Mouse (Mus musculus) hindbrain, embryonic 14.5 days (tissue): ENCODE measurements around the gene Pqbp1. TPM values are rescaled to one million over a fixed set of nuclear protein-coding genes. Genes with fewer than 3 reads are reported as not detected.

ENCODE experiments used
- ATAC-seq: fragments of 200-750 bp; cut with Nextera tagmentation; 2 replicates; pipeline ENCODE4 v1.8.0; 2017; ENCODE audit warnings: moderate number of reproducible peaks, mild to moderate bottlenecking, moderate TSS enrichment, moderate library complexity; ENCODE audit not compliant: low FRiP score
- DNase-seq: peaks from one replicate; pipeline ENCODE4 v3.0.0-alpha.2; 2015; ENCODE audit warnings: low spot score
- H3K27ac ChIP-seq: fragments of 300-500 bp; sonication (generic); 2 replicates; pipeline ENCODE4 v1.5.1; 2014; ENCODE audit warnings: mild to moderate bottlenecking, moderate library complexity
- H3K27me3 ChIP-seq: fragments of 300-500 bp; sonication (generic); 2 replicates; pipeline ENCODE4 v1.6.1; 2014; ENCODE audit warnings: mild to moderate bottlenecking, low read length, mixed read lengths; ENCODE audit not compliant: control insufficient read depth, insufficient read depth
- H3K36me3 ChIP-seq: fragments of 300-500 bp; sonication (generic); replicated peaks from 2 replicates; pipeline ENCODE4 v1.6.1; 2014; ENCODE audit not compliant: control insufficient read depth, insufficient read depth
- H3K4me1 ChIP-seq: fragments of 300-500 bp; sonication (generic); replicated peaks from 2 replicates; pipeline ENCODE4 v1.6.1; 2014; ENCODE audit warnings: antibody characterized with exemption, low read length, mixed read lengths; ENCODE audit not compliant: control insufficient read depth, insufficient read depth
- H3K4me2 ChIP-seq: fragments of 300-500 bp; sonication (generic); replicated peaks from 2 replicates; pipeline ENCODE4 v1.6.1; 2014; ENCODE audit warnings: mild to moderate bottlenecking, moderate library complexity
- H3K4me3 ChIP-seq: fragments of 300-500 bp; sonication (generic); replicated peaks from 2 replicates; pipeline ENCODE4 v1.5.1; 2014; ENCODE audit warnings: mild to moderate bottlenecking, low read length
- H3K9ac ChIP-seq: fragments of 300-500 bp; sonication (generic); 2 replicates; pipeline ENCODE4 v1.6.1; 2014
- H3K9me3 ChIP-seq: fragments of 300-500 bp; sonication (generic); 2 replicates; pipeline ENCODE4 v1.6.1; 2016; ENCODE audit warnings: low read length; ENCODE audit not compliant: control insufficient read depth
- WGBS: fragments of 180-500 bp; shearing (Covaris S2); extraction: QIAGEN DNeasy Blood & Tissue Kit; methylation state at CpG from one replicate; pipeline ENCODE4 v1.1.7; 2014; 5-methylcytosine and 5-hydroxymethylcytosine counted together
- polyA plus RNA-seq: library from polyadenylated mRNA; unstranded; fragments of >200 nt; fragmentation: Nextera tagmentation; extraction: Ambion mirVana; gene quantifications from 2 replicates; pipeline ENCODE4 v1.2.1, GENCODE M21; 2014

The Pqbp1 gene
- polyA plus RNA-seq, 1 experiment from 2014 or later, result 180 TPM

DNA sequence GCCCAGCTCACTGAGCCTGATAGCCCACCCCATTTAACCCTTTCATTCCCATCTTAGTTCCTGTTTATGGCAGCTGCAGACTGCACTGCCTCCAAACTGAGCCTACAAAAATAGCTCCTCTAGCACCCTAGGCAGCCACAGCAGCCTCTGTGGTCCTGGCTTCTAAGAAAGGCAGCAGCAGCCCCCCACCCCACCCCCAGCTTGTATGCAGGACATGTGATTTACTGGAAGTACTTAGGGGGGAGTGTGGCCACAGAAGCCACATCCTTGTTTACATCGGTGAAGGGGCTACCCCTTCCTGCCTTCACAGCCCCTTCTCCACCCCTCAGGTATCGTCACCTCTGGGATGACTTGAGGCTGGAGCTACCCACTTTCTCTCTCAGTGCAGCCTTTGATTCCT is 33.7 kb downstream of the Pqbp1 start:
- Histone ChIP-seq H3K4me3 (no peak overlapping the region), H3K4me2 (no peak overlapping the region), H3K9me3 (no peaks in the 10 kb centered on the region), H3K27me3 (no peaks in the 10 kb centered on the region), H3K9ac (no peak overlapping the region), H3K4me1 (no peaks in the 10 kb centered on the region), H3K36me3 (peaks cover 16% of the 10 kb centered on the region; the same call in 1 of the 2 replicates), H3K27ac (no peak overlapping the region)
- ATAC-seq (no peak), DNase-seq (no peak)
- WGBS, result 70% methylated on average over 2 of the region's 2 CpGs

DNA sequence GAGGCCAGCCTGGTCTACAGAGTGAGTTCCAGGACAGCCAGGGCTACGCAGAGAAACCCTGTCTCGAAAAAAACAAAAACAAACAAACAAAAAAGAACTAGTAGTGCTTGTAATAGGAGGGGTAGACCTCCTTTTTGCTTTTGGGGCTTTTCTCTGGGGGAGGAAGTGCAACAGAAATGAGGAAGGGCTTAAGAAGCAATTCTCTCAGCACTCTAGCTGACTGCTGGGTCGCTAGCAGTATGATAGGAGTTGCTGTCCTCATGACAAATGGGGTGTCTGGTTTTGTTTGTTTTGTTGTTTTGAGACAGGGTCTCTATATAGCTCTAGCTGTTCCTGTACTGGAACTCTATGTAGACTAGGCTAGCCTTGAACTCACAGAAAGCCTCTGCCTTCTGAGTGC is 34.5 kb downstream of the Pqbp1 start:
- no peaks in the 10 kb centered on the region for H3K9me3 ChIP-seq
- ATAC-seq (no peak), DNase-seq (no peak)
- H3K4me3 ChIP-seq, result no peak overlapping the region
- H3K4me1 ChIP-seq, result no peaks in the 10 kb centered on the region
- H3K4me2 ChIP-seq, result no peak overlapping the region
- no peak overlapping the region for H3K9ac ChIP-seq
- WGBS, result 80% methylated on average over 3 of the region's 3 CpGs
- H3K36me3 ChIP-seq, result peaks cover 17% of the 10 kb centered on the region; the same call in 1 of the 2 replicates
- H3K27ac ChIP-seq, result no peak overlapping the region
- H3K27me3 ChIP-seq, result no peaks in the 10 kb centered on the region

DNA sequence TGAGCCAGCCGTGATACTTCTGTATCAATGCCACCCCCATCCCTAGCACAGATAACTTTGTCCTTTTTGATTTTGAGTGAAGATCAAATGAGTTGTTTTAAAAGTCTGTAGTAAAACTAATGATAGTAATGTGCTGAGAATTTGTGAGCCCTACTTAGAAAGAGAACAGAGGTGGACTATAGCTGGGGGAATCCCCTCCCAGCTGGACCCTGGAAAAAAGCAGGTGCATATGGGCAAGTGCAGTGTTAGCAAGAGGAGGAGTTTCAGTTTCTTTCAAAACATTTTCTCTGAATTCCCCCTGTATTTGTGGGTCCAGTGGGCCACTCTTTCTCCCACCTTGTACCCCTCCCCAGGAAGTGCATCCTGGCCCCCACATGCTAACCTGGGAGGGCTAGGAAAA is 35.9 kb downstream of the Pqbp1 start:
- 94% methylated on average over 1 of the region's 1 CpGs for WGBS
- Histone ChIP-seq H3K9me3 (no peaks in the 10 kb centered on the region), H3K4me1 (no peaks in the 10 kb centered on the region), H3K27ac (no peak overlapping the region), H3K9ac (no peak overlapping the region), H3K4me3 (no peak overlapping the region), H3K36me3 (peaks cover 12% of the 10 kb centered on the region; the same call in 1 of the 2 replicates), H3K27me3 (no peaks in the 10 kb centered on the region), H3K4me2 (no peak overlapping the region)
- DNase-seq, result no peak
- no peak for ATAC-seq

DNA sequence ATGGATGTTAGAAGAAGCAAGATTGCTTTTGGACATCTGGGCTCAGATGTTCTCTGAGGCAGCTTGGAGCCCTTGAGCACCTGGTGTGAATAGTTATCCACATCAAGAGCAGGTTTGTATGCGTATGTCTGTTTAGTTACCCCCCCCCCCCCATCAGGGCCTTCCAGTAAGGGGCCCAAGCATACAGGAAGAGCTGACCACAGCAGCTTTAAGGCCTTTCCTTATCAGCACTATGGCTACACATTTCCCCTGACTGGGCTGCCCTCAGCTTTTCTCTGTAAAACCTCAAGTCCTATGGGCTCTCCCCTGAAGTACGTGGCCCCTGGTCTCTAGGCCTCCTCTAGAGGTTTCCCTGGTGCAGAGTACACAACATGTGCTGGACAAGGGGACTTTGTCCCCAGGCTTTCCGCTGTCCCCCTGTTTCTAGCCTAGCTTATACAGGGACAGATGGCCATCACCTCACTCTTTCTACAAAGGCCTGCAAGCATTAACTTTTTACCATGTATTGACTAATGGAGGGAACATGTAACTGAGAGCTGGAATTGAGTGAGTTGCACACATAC is 39.8 kb downstream of the Pqbp1 start:
- WGBS, result 97% methylated on average over 3 of the region's 3 CpGs
- no peak overlapping the region for H3K27ac ChIP-seq

DNA sequence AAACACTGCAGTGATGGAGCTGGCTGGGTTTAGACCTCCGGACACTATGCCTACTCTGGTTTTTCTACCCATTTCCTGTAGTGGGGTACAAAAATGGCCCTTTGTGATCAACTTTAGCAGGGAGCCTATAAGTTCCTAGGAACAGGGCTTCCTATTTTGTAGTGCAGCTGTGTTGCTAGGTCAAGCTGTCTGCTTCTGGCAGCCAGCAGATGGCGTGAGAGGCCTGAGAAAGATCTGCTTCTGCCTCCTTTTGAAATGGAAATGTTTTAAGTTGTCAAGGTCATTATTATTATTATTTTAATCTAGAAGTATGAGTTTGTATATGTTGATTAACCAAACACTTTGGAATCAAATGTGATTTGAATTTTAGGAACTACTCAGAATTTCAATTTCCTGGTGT is 44.5 kb downstream of the Pqbp1 start:
- H3K27me3 ChIP-seq, result no peaks in the 10 kb centered on the region
- H3K9me3 ChIP-seq, result no peaks in the 10 kb centered on the region
- no peak overlapping the region for H3K9ac ChIP-seq
- H3K4me3 ChIP-seq, result no peak overlapping the region
- no peak overlapping the region for H3K27ac ChIP-seq
- H3K36me3 ChIP-seq, result peaks cover 10% of the 10 kb centered on the region
- H3K4me1 ChIP-seq, result no peaks in the 10 kb centered on the region
- no peak overlapping the region for H3K4me2 ChIP-seq
- WGBS, result 50% methylated on average over 2 of the region's 2 CpGs
- ATAC-seq (no peak), DNase-seq (peak; percentile 28)

More for the DNA sequence above, 39.8 kb downstream of the Pqbp1 start:
- H3K4me3 ChIP-seq, result no peak overlapping the region
- DNase-seq (no peak), ATAC-seq (no peak)
- no peak overlapping the region for H3K4me2 ChIP-seq
- no peaks in the 10 kb centered on the region for H3K9me3 ChIP-seq
- H3K27me3 ChIP-seq, result no peaks in the 10 kb centered on the region
- no peak overlapping the region for H3K9ac ChIP-seq
- H3K36me3 ChIP-seq, result peaks cover 5% of the 10 kb centered on the region
- no peaks in the 10 kb centered on the region for H3K4me1 ChIP-seq

- Histone ChIP-seq H3K4me3 (no peak overlapping the region), H3K4me1 (peaks cover 5% of the 10 kb centered on the region), H3K4me2 (no peak overlapping the region), H3K27ac (no peak overlapping the region), H3K27me3 (no peaks in the 10 kb centered on the region), H3K36me3 (peaks cover 13% of the 10 kb centered on the region; the same call in 1 of the 2 replicates), H3K9me3 (no peaks in the 10 kb centered on the region), H3K9ac (no peak overlapping the region)
- DNase-seq (no peak), ATAC-seq (peak; percentile 69; the same call in 1 of the 2 replicates)
- 59% methylated on average over 2 of the region's 2 CpGs for WGBS
Observed at GRCm38 (mm10) chrX:7847845-7848244, 51.2 kb downstream of the Pqbp1 start.

Other genes with a start within 250 kb of the Pqbp1 start
- 1.2 and 1.5 TPM in 2 replicates for gene Prickle3, start 242.0 kb downstream of the Pqbp1 start, polyA plus RNA-seq
- gene Plp2, start 227.9 kb downstream of the Pqbp1 start, polyA plus RNA-seq, result 21.2 and 23.5 TPM in 2 replicates
- gene Magix, start 218.0 kb downstream of the Pqbp1 start, polyA plus RNA-seq, result not detected in 2 replicates
- 46.1 and 52.1 TPM in 2 replicates for gene Gpkow, start 202.1 kb downstream of the Pqbp1 start, polyA plus RNA-seq
- gene Wdr45, start 184.9 kb downstream of the Pqbp1 start, polyA plus RNA-seq, result 20.6 and 21.9 TPM in 2 replicates
- gene Gm45208, start 177.0 kb downstream of the Pqbp1 start, polyA plus RNA-seq, result 0.53 TPM in 1 of 2 replicates, not detected in the other
- 129 and 139 TPM in 2 replicates for gene Praf2, start 170.8 kb downstream of the Pqbp1 start, polyA plus RNA-seq
- 61.4 and 65.0 TPM in 2 replicates for gene Ccdc120, start 148.4 kb downstream of the Pqbp1 start, polyA plus RNA-seq
- gene Tfe3, start 136.7 kb downstream of the Pqbp1 start, polyA plus RNA-seq, result 18.6 and 20.9 TPM in 2 replicates
- 50.5 and 56.8 TPM in 2 replicates for gene Gripap1, start 109.5 kb downstream of the Pqbp1 start, polyA plus RNA-seq
- 4.1 and 5.0 TPM in 2 replicates for gene Kcnd1, start 77.0 kb downstream of the Pqbp1 start, polyA plus RNA-seq
- 29.3 and 30.8 TPM in 2 replicates for gene Otud5, start 57.9 kb downstream of the Pqbp1 start, polyA plus RNA-seq
- 21.3 and 22.6 TPM in 2 replicates for gene Pim2, start 21.0 kb downstream of the Pqbp1 start, polyA plus RNA-seq
- gene Slc35a2, start 15.2 kb downstream of the Pqbp1 start, polyA plus RNA-seq, result 23.9 and 28.1 TPM in 2 replicates
- gene Timm17b, start 88 bp upstream of the Pqbp1 start, polyA plus RNA-seq, result 158 and 166 TPM in 2 replicates
- not detected in 2 replicates for gene Gm10491, start 8.6 kb upstream of the Pqbp1 start, polyA plus RNA-seq
- not detected in 2 replicates for gene Gm10490, start 10.3 kb upstream of the Pqbp1 start, polyA plus RNA-seq
- 271 and 284 TPM in 2 replicates for gene Pcsk1n, start 20.6 kb upstream of the Pqbp1 start, polyA plus RNA-seq
- not detected in 2 replicates for gene Eras, start 29.3 kb upstream of the Pqbp1 start, polyA plus RNA-seq
- gene Hdac6, start 48.6 kb upstream of the Pqbp1 start, polyA plus RNA-seq, result 59.7 and 64.4 TPM in 2 replicates
- gene Gata1, start 78.8 kb upstream of the Pqbp1 start, polyA plus RNA-seq, result not detected in 2 replicates
- gene Glod5, start 119.2 kb upstream of the Pqbp1 start, polyA plus RNA-seq, result 0.33 and 0.92 TPM in 2 replicates
- 36.4 and 37.9 TPM in 2 replicates for gene Suv39h1, start 175.5 kb upstream of the Pqbp1 start, polyA plus RNA-seq
- 0.13 and 0.32 TPM in 2 replicates for gene Was, start 191.2 kb upstream of the Pqbp1 start, polyA plus RNA-seq
- 56.6 and 60.9 TPM in 2 replicates for gene Wdr13, start 233.6 kb upstream of the Pqbp1 start, polyA plus RNA-seq
- 304 and 340 TPM in 2 replicates for gene Rbm3, start 246.6 kb upstream of the Pqbp1 start, polyA plus RNA-seq